Mouse (Mus musculus) heart, embryonic 14.5 days (tissue): ENCODE data around the gene Bcl2. TPM values are rescaled to one million over a fixed set of nuclear protein-coding genes. Genes with fewer than 3 reads are reported as not detected.

Experiments
- ATAC-seq: fragments of 200-750 bp; cut with Nextera tagmentation; 2 replicates; pipeline ENCODE4 v1.8.0; 2017; ENCODE audit warnings: low read depth, moderate TSS enrichment; ENCODE audit not compliant: insufficient number of reproducible peaks, insufficient read depth, low FRiP score
- H3K27ac ChIP-seq, 2 experiments: fragments of 200-500 bp in 1 of 2; fragments of 300-500 bp in 1 of 2; sonication (generic) in 1 of 2; replicated peaks in 1 of 2; 2 replicates each; pipeline ENCODE4 v1.5.1; 2012 to 2014; ENCODE audit warnings: low read depth in 2 of 2, low read length in 2 of 2, control low read depth in 1 of 2, mild to moderate bottlenecking in 1 of 2, mixed read lengths in 1 of 2; ENCODE audit not compliant: control insufficient read depth in 1 of 2, insufficient read depth in 1 of 2
- H3K27me3 ChIP-seq: fragments of 300-500 bp; sonication (generic); 2 replicates; pipeline ENCODE4 v1.6.1; 2014; ENCODE audit warnings: mild to moderate bottlenecking, low read length, control low read depth; ENCODE audit not compliant: control insufficient read depth, insufficient read depth
- H3K36me3 ChIP-seq: fragments of 300-500 bp; sonication (generic); 2 replicates; pipeline ENCODE4 v1.6.1; 2014; ENCODE audit warnings: mild to moderate bottlenecking, control low read depth, low read length, mixed read lengths; ENCODE audit not compliant: control insufficient read depth, insufficient read depth
- H3K4me1 ChIP-seq, 2 experiments: fragments of 200-500 bp in 1 of 2; fragments of 300-500 bp in 1 of 2; sonication (generic) in 1 of 2; 2 replicates each; pipeline ENCODE4 v1.6.1; 2012 to 2014; ENCODE audit warnings: low read length in 2 of 2, control low read depth in 1 of 2, mixed read lengths in 1 of 2; ENCODE audit not compliant: control insufficient read depth in 2 of 2, insufficient read depth in 2 of 2
- H3K4me2 ChIP-seq: fragments of 300-500 bp; sonication (generic); 2 replicates; pipeline ENCODE4 v1.6.1; 2014; ENCODE audit warnings: mild to moderate bottlenecking, low read length
- H3K4me3 ChIP-seq, 2 experiments: fragments of 200-500 bp in 1 of 2; fragments of 300-500 bp in 1 of 2; sonication (generic) in 1 of 2; 2 replicates each; pipeline ENCODE4 v1.5.1; 2012 to 2014; ENCODE audit warnings: low read length in 2 of 2, mild to moderate bottlenecking in 2 of 2, control low read depth in 1 of 2, low read depth in 1 of 2, moderate library complexity in 1 of 2; ENCODE audit not compliant: control insufficient read depth in 1 of 2, insufficient read depth in 1 of 2
- H3K9ac ChIP-seq: fragments of 300-500 bp; sonication (generic); 2 replicates; pipeline ENCODE4 v1.6.1; 2014; ENCODE audit warnings: mild to moderate bottlenecking, low read length
- H3K9me3 ChIP-seq: fragments of 300-500 bp; sonication (generic); 2 replicates; pipeline ENCODE4 v1.6.1; 2016; ENCODE audit warnings: low read length, control low read depth; ENCODE audit not compliant: control insufficient read depth
- WGBS: fragments of 180-500 bp; shearing (Covaris S2); extraction: QIAGEN DNeasy Blood & Tissue Kit; methylation state at CpG from one replicate; pipeline ENCODE4 v1.1.7; 2014; 5-methylcytosine and 5-hydroxymethylcytosine counted together
- polyA plus RNA-seq: library from polyadenylated mRNA; unstranded; fragments of >200 nt; fragmentation: Nextera tagmentation; extraction: Ambion mirVana; gene quantifications from 2 replicates; pipeline ENCODE4 v1.2.1, GENCODE M21; 2014

The Bcl2 gene
- polyA plus RNA-seq, 1 experiment from 2014 or later = 6.2 TPM

DNA sequence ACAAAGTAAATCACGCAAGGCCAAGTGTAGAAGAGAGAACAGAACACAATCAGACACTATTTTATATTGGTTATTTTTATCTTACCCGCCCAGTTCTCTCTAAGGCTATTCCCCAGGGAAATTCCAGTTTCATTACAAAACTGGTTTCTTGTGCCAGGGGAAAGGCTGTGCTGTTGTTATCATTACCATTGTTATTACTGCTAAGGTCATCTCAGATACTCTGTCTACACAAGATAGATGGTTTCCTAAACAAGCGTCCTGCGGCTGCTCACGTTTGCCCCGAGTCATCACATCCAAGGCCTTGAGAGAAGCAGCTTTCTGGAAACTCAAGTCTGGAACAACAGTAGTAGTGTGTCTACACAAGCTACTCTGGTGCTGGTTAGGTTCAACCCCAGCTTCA is 19.8 kb downstream of the Bcl2 start:
- no peak overlapping the region for H3K4me3 ChIP-seq
- ATAC-seq = no peak
- H3K27me3 ChIP-seq = no peaks in the 10 kb centered on the region
- no peak overlapping the region for H3K9ac ChIP-seq
- no peak overlapping the region for H3K27ac ChIP-seq
- no peak overlapping the region for H3K4me2 ChIP-seq
- no peaks in the 10 kb centered on the region for H3K36me3 ChIP-seq
- WGBS = 61% methylated on average over 6 of the region's 6 CpGs
- H3K9me3 ChIP-seq = no peaks in the 10 kb centered on the region
- H3K4me1 ChIP-seq = peaks cover 10 to 21% of the 10 kb centered on the region in 2 experiments

DNA sequence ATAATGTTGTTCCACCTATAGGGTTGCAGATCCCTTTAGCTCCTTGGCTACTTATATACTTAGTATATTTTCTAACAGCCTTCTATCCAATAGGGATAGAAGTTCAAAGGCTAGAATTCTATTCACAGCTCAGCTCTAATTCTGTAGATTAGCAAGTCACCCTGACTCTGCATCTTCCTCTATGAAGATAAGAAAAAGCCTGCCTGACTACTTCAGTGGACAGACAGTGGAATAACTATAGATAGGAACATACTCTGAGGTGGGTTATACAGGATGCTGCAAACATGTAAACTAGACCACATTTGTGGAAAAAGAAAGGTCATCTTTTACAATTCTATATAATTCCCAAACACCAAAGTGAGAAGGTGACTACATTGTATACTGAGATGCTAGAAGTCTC is 21.5 kb downstream of the Bcl2 start:
- H3K4me2 ChIP-seq = no peak overlapping the region
- H3K4me3 ChIP-seq = no peak overlapping the region
- H3K36me3 ChIP-seq = no peaks in the 10 kb centered on the region
- no peak for ATAC-seq
- no peak overlapping the region for H3K27ac ChIP-seq
- H3K27me3 ChIP-seq = no peaks in the 10 kb centered on the region
- H3K9ac ChIP-seq = no peak overlapping the region
- peaks cover 16 to 25% of the 10 kb centered on the region in 2 experiments for H3K4me1 ChIP-seq
- H3K9me3 ChIP-seq = no peaks in the 10 kb centered on the region

DNA sequence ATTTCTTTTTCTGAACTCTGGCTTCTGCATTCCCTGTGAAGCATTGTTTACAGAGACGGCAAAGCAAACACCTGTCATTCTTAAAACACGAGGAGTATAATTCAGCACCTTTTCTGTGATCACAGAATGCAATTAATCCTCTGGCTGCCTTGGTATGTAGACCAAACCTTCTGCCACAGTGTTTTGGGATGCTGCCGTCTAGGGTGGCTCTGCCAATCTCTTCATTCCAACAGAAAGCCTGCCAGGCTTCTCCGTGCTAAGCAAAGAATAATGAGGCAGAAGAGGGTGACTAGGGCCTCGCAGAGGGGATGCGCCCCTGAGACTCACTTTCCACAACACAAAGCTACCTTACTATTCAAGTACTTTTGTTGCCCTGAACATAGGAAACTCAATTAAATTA is 23.2 kb downstream of the Bcl2 start:
- Histone ChIP-seq H3K4me2 (no peak overlapping the region), H3K27ac (no peak overlapping the region), H3K36me3 (no peaks in the 10 kb centered on the region), H3K4me1 (peaks cover 17 to 24% of the 10 kb centered on the region in 2 experiments), H3K4me3 (no peak overlapping the region), H3K9me3 (no peaks in the 10 kb centered on the region), H3K27me3 (no peaks in the 10 kb centered on the region), H3K9ac (no peak overlapping the region)
- no peak for ATAC-seq
- WGBS = 86% methylated on average over 6 of the region's 6 CpGs

DNA sequence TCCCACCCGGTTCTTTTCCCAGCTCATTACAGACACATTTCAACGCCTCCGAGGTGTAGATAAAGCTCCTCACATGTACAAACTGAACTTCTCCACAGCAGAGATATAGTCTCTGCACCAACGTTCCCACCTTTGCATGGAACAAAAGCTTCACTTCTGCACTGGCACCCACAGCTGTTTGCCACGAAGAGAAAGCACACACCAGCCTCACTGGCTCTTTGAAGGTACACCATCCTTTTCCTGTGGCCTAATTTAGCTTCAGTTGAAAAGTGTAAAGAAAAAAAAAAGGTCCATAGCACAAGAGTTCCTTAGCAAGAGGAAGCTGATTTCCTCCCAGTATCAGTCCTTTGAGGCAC is 25.9 kb downstream of the Bcl2 start:
- Histone ChIP-seq H3K4me3 (no peak overlapping the region), H3K9me3 (no peaks in the 10 kb centered on the region), H3K27ac (no peak overlapping the region), H3K4me2 (peak overlapping the region; percentile 49), H3K4me1 (peaks cover 9 to 14% of the 10 kb centered on the region in 2 experiments), H3K36me3 (no peaks in the 10 kb centered on the region), H3K27me3 (no peaks in the 10 kb centered on the region), H3K9ac (no peak overlapping the region; the same call in 1 of the 2 replicates)
- ATAC-seq = no peak
- 16% methylated on average over 5 of the region's 5 CpGs for WGBS

DNA sequence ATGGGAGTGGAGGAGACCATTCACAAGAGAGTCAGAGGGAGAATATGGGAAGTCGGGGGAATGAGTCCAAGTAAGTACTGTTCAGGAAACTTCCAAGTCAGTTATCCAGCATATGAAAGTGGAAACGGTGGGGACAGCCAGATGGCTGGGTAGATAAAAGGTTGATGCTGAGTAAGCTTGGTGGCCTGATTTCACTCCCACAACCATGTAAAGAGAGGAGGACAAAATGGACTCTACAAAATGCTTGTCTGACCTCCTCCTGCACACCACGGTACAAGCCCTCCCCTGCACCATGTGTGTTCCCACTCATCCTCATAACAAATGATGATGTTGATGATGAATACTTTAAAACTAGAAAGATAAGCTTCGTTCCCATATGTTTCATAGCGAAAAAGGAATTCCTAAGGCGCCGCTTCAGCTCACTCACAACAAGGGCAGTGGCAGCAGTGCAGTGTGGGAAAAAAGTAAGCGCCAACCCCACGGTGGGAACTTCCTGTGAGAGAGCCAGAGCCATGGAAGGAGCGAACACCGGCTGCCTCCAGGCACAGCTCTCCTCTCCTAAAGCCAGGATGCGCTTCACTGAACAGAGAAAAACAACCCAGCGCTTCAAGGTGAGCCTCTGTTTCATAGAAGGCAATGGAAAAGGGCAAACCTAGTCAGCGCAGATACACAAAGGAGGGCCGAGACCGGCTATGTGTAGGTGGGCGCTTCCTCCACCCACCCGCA is 26.5 kb downstream of the Bcl2 start:
- peak overlapping the region; percentile 49 for H3K4me2 ChIP-seq
- no peaks in the 10 kb centered on the region for H3K27me3 ChIP-seq
- H3K4me1 ChIP-seq = peaks cover 9 to 14% of the 10 kb centered on the region in 2 experiments
- 58% methylated on average over 18 of the region's 18 CpGs for WGBS
- no peak overlapping the region; the same call in 1 of the 2 replicates for H3K9ac ChIP-seq
- H3K27ac ChIP-seq = no peak overlapping the region
- ATAC-seq = no peak
- H3K4me3 ChIP-seq = no peak overlapping the region
- H3K36me3 ChIP-seq = no peaks in the 10 kb centered on the region
- H3K9me3 ChIP-seq = no peaks in the 10 kb centered on the region

DNA sequence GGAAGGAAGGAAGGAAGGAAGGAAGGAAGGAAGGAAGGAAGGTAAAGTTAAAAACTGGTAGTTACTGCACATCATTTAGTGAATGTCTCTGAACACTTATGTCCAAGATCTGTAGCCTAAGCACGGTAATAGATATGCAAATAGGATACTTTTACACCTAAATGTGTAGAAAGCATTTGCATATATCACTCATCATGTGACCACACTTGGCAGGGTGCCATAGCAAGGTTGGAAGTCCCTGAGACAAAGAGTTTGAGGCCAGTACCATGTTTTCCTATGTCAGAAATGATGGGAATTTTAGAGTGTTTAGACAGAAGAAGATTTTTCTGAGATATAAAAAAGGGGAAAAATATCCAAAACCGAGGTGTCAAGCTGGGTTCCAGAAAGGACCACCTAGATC is 28.4 kb downstream of the Bcl2 start:
- Histone ChIP-seq H3K4me2 (no peak overlapping the region), H3K9ac (no peak overlapping the region), H3K4me1 (peaks cover 9 to 14% of the 10 kb centered on the region in 2 experiments), H3K9me3 (no peaks in the 10 kb centered on the region), H3K27ac (no peak overlapping the region), H3K27me3 (no peaks in the 10 kb centered on the region), H3K4me3 (no peak overlapping the region), H3K36me3 (no peaks in the 10 kb centered on the region)
- no peak for ATAC-seq
- WGBS = 63% methylated on average over 2 of the region's 2 CpGs

DNA sequence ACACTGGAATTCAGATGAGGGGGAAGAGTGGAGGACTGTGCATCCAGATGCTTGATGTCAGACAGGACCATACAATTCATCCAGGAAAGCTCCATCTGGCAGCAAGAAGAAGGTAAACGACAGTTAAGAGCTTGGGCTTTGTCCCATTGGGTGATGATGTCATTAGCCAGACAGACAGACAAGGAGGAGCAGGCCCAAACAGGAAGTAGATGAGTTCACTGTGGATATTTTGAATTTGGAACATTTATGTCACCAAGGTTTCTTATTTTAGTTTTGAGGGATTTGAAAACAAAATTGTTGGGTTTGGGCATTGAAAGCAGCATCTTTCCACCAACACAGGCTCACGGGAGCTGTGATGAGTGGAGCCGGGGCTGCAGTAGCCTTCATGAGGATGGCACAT is 29.5 kb downstream of the Bcl2 start:
- Histone ChIP-seq H3K27ac (no peak overlapping the region), H3K4me1 (peaks cover 9 to 14% of the 10 kb centered on the region in 2 experiments), H3K4me3 (no peak overlapping the region), H3K9ac (no peak overlapping the region), H3K36me3 (no peaks in the 10 kb centered on the region), H3K4me2 (no peak overlapping the region), H3K9me3 (0 out of 2 replicates have a peak, but pooled peaks cover 3% of the 10 kb centered on the region), H3K27me3 (no peaks in the 10 kb centered on the region)
- ATAC-seq = no peak
- 67% methylated on average over 3 of the region's 3 CpGs for WGBS

DNA sequence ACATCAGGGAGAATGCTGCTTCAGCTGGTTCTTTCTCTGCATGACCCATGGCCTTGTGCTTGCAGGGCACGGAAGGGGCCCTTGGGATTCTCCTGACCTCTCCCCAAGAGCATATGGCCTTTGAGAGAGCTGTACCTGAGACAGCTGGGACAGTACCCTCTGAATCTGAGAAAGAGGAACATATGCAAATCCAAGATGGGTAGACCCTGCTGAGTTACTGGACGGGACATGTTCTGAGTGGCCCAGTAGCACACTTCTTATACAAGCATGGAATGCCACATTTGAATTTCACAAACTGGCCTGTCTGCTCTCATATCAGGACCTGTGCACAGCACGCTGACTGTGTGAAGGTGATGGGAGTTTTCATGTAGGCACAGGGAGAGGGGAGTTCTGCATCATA is 31.2 kb downstream of the Bcl2 start:
- Histone ChIP-seq H3K4me2 (no peak overlapping the region), H3K9ac (no peak overlapping the region), H3K27me3 (no peaks in the 10 kb centered on the region), H3K4me3 (no peak overlapping the region), H3K36me3 (no peaks in the 10 kb centered on the region), H3K4me1 (peaks cover 5 to 7% of the 10 kb centered on the region in 2 experiments), H3K9me3 (0 out of 2 replicates have a peak, but pooled peaks cover 3% of the 10 kb centered on the region), H3K27ac (no peak overlapping the region)
- ATAC-seq = no peak
- 89% methylated on average over 3 of the region's 3 CpGs for WGBS
